Mouse (Mus musculus) small intestine, adult 2 months (tissue): ENCODE results near the gene Spout1.

ENCODE experiments used
- CTCF ChIP-seq: fragments of 200-500 bp; IDR thresholded peaks from 2 replicates; pipeline ENCODE4 v1.5.1; 2012; ENCODE audit warnings: low read depth, mild to moderate bottlenecking, control low read depth, inconsistent platforms, low read length, moderate library complexity, mixed read lengths; ENCODE audit not compliant: insufficient replicate concordance, insufficient read length; ENCODE audit errors: extremely low read depth
- POLR2A ChIP-seq: fragments of 200-500 bp; IDR thresholded peaks from 2 replicates; pipeline ENCODE4 v1.6.1; 2012; ENCODE audit warnings: low read depth, mild to moderate bottlenecking, control low read depth, inconsistent platforms, low read length, moderate library complexity

DNA sequence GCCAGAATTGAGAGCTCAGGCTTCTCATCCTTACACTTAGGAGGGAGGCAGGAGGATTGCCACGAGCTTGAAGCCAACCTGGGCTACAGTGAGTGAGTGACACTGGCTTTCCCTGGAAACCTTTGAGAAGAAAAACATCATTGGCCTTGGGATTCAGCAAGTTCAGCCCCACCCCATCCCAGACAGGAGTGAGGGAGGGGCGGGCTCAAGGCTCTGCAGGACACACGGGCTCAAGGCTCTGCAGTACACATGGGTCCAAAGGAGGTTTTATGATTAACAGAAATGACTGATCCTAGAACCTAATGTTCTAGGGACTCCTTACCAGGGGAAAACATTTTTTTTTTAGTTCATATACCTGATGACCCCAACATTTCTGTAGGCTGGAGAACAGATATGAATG lies 5.5 kb upstream of the Spout1 start:
- no peak for TF ChIP-seq CTCF
- TF ChIP-seq POLR2A, result no peak
